Mouse (Mus musculus) lung, postnatal 10 days (tissue): ENCODE measurements around the gene Olfr24.
"Not testable (repeated sequence)": the region's sequence is repeated elsewhere in the genome, so short reads cannot be mapped to it uniquely, and the experiment has no call there.

Source experiments
- DNase-seq: peaks from one replicate; pipeline ENCODE4 v3.0.0; 2021

The Olfr24 gene

GRCm38 (mm10) chr9:18763896-18764295 is at the start of gene Olfr24:
TSS of gene Olfr24 (minus strand) at chr9:18763996.
- no peak for DNase-seq

GRCm38 (mm10) chr9:18785316-18785715 is 21.5 kb upstream of the Olfr24 start:
- DNase-seq, result no peak

- DNase-seq, result no peak
These were observed 15.7 kb upstream of the Olfr24 start for GRCm38 (mm10) chr9:18779476-18779875.

GRCm38 (mm10) chr9:18778981-18779380 is 15.2 kb upstream of the Olfr24 start:
- DNase-seq, result no peak

GRCm38 (mm10) chr9:18755595-18755994 is 8.2 kb downstream of the Olfr24 start:
- no peak for DNase-seq

- DNase-seq, result peak; percentile 5
These were observed 19.2 kb downstream of the Olfr24 start for GRCm38 (mm10) chr9:18744639-18745038.

- DNase-seq, result not testable (repeated sequence)
These were observed 29.6 kb downstream of the Olfr24 start for GRCm38 (mm10) chr9:18734177-18734576.

- no peak for DNase-seq
These were observed 41.1 kb downstream of the Olfr24 start for GRCm38 (mm10) chr9:18722712-18723099.

GRCm38 (mm10) chr9:18721931-18722711 is 41.7 kb downstream of the Olfr24 start:
- no peak for DNase-seq

- no peak for DNase-seq
These were observed 42.8 kb downstream of the Olfr24 start for GRCm38 (mm10) chr9:18721011-18721410.

- no peak for DNase-seq
These were observed 58.2 kb downstream of the Olfr24 start for GRCm38 (mm10) chr9:18705628-18706027.
